Mouse (Mus musculus) intestine, embryonic 15.5 days (tissue): ENCODE results near the gene Svs2. TPM values are rescaled to one million over a fixed set of nuclear protein-coding genes. Genes with fewer than 3 reads are reported as not detected.

Source experiments
- ATAC-seq: fragments of 200-750 bp; cut with Nextera tagmentation; 2 replicates; pipeline ENCODE4 v1.8.0; 2017; ENCODE audit warnings: moderate TSS enrichment, moderate library complexity
- H3K27ac ChIP-seq: fragments of 300-500 bp; sonication (generic); 2 replicates; pipeline ENCODE4 v1.5.1; 2015; ENCODE audit warnings: mild to moderate bottlenecking, inconsistent platforms
- H3K27me3 ChIP-seq: fragments of 300-500 bp; sonication (generic); replicated peaks from 2 replicates; pipeline ENCODE4 v1.6.1; 2015; ENCODE audit warnings: inconsistent platforms
- H3K36me3 ChIP-seq: fragments of 300-500 bp; sonication (generic); 2 replicates; pipeline ENCODE4 v1.6.1; 2015; ENCODE audit warnings: inconsistent platforms
- H3K4me1 ChIP-seq: fragments of 300-500 bp; sonication (generic); replicated peaks from 2 replicates; pipeline ENCODE4 v1.6.1; 2015; ENCODE audit warnings: inconsistent platforms
- H3K4me2 ChIP-seq: fragments of 300-500 bp; sonication (generic); replicated peaks from 2 replicates; pipeline ENCODE4 v1.6.1; 2015; ENCODE audit warnings: mild to moderate bottlenecking, inconsistent platforms
- H3K4me3 ChIP-seq: fragments of 300-500 bp; sonication (generic); replicated peaks from 2 replicates; pipeline ENCODE4 v1.5.1; 2015; ENCODE audit warnings: inconsistent platforms
- H3K9ac ChIP-seq: fragments of 300-500 bp; sonication (generic); 2 replicates; pipeline ENCODE4 v1.6.1; 2015; ENCODE audit warnings: inconsistent platforms
- H3K9me3 ChIP-seq: fragments of 300-500 bp; sonication (generic); 2 replicates; pipeline ENCODE4 v1.6.1; 2016; ENCODE audit warnings: inconsistent platforms
- WGBS: fragments of 180-500 bp; shearing (Covaris S2); methylation state at CpG from one replicate; pipeline ENCODE4 v1.1.7; 2015; 5-methylcytosine and 5-hydroxymethylcytosine counted together
- polyA plus RNA-seq: library from polyadenylated mRNA; unstranded; fragments of >200 nt; fragmentation: Nextera tagmentation; extraction: Ambion mirVana; gene quantifications from 2 replicates; pipeline ENCODE4 v1.2.1, GENCODE M21; 2015

Gene Svs2
- polyA plus RNA-seq, 1 experiment from 2014 or later, result not detected

DNA sequence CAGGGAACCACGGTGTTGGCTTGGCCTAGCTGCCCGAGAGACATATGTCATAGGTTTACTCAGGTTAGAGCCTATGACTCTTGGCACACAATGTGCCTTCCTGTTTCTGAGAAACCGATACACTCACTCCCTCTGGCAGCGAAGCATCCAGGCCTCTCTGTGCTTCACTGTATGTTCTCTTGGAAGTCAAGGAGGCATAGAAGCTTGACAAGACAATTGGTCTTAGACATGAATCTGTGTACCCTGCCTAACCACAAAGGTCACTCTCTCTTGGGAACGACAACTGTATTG, 41.6 kb downstream of the Svs2 start:
- no peaks in the 10 kb centered on the region for H3K4me1 ChIP-seq
- H3K27ac ChIP-seq, result no peak overlapping the region
- no peak overlapping the region for H3K4me3 ChIP-seq
- no peak overlapping the region for H3K9ac ChIP-seq
- 78% methylated on average over 5 of the region's 5 CpGs for WGBS
- no peaks in the 10 kb centered on the region for H3K9me3 ChIP-seq
- H3K27me3 ChIP-seq, result no peaks in the 10 kb centered on the region
- no peaks in the 10 kb centered on the region for H3K36me3 ChIP-seq
- no peak for ATAC-seq
- no peak overlapping the region for H3K4me2 ChIP-seq

DNA sequence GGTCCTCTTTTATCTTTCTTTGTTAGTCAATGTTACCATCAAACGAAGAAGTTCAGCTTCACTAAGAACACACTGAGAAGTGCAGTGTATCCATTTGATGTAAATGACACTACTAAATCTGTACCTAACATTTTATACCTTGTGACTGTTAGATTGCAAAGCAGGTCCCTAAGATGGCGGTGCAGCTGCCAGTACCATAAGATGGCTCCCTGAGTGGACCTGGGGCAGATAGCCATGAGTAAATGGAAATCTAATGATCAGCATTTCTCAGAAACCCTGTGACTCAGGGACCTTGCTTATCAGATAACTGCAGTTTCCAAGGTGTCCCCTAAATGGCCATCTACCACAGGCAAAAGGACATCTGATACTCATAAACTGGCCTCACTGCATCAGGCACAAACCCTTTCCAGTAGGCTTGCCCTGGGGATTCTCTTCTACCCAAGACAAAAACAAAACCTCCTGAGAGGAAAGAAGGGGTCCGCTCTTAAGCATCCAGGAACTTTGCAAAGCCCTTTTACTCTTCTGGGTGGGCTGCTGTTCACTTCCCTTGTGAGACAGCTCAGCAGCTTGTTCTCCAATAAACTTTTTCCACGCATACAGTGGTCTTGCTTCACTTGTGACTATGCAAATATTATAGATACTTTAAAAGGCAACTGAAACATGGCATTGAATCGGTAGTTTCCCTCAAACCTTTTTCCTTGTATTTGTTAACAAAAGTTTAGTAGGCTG, 42.1 kb downstream of the Svs2 start:
- ATAC-seq, result no peak
- Histone ChIP-seq H3K27me3 (no peaks in the 10 kb centered on the region), H3K4me3 (no peak overlapping the region), H3K9ac (no peak overlapping the region), H3K9me3 (no peaks in the 10 kb centered on the region), H3K27ac (no peak overlapping the region), H3K36me3 (no peaks in the 10 kb centered on the region), H3K4me2 (no peak overlapping the region), H3K4me1 (no peaks in the 10 kb centered on the region)
- WGBS, result 82% methylated on average over 5 of the region's 5 CpGs

DNA sequence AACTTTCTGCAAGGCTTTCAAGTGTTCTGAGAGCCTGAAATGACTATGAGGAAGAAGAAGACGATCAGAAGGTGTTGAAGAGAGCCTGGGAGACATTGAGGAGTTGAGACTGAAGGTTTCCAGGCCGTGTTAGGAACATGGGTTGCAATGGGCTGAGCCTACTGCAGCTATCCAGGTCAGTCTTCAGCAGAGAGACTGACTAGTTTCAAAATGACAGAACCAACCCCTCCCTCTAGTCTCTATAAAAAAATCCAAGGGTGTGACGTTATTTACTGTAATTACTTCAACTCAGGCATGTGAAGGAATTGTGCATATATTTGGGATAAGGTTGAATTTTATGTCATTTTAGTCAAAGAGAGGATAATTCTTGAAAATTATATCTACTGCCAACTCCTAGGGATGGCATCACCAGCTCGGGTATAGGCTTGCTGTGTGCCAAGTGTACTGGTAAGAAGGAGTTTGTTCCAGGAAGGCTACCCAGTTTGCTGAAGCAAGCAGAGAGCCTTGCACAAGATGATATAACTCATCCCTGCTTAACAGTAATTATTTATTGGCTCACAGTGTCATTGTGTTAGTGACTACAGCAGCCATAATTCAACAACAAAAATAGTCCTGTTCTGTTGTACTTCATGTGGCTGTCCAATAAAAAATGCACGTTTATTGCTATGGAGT, 43.2 kb downstream of the Svs2 start:
- Histone ChIP-seq H3K4me1 (no peaks in the 10 kb centered on the region), H3K9ac (no peak overlapping the region), H3K36me3 (no peaks in the 10 kb centered on the region), H3K9me3 (no peaks in the 10 kb centered on the region), H3K4me3 (no peak overlapping the region), H3K27ac (no peak overlapping the region), H3K27me3 (no peaks in the 10 kb centered on the region), H3K4me2 (no peak overlapping the region)
- no peak for ATAC-seq
- WGBS, result 73% methylated on average over 5 of the region's 5 CpGs

DNA sequence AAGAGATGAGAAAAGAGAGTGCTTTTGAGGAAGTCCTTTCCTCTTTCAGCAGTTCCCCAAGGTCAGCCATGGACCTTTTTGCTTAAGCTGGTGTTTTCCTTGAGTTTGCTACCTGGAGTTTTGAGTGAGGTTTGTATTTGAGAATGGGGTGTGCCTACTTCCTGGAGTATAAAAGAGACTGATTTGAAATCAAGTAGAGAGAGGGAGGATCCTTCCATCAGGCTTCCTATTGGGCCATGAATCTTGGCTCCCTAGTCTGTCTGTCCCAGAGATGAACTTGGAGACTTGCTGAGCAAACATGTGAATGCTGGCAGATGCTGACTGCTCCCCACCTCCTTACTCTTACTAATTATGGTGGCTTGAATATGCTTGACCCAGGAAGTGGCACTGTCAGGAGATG, 46.0 kb downstream of the Svs2 start:
- no peak for ATAC-seq
- H3K9ac ChIP-seq, result no peak overlapping the region
- no peak overlapping the region for H3K4me2 ChIP-seq
- no peaks in the 10 kb centered on the region for H3K36me3 ChIP-seq
- H3K27ac ChIP-seq, result no peak overlapping the region
- H3K9me3 ChIP-seq, result no peaks in the 10 kb centered on the region
- H3K27me3 ChIP-seq, result no peaks in the 10 kb centered on the region
- H3K4me1 ChIP-seq, result no peaks in the 10 kb centered on the region
- no peak overlapping the region for H3K4me3 ChIP-seq

DNA sequence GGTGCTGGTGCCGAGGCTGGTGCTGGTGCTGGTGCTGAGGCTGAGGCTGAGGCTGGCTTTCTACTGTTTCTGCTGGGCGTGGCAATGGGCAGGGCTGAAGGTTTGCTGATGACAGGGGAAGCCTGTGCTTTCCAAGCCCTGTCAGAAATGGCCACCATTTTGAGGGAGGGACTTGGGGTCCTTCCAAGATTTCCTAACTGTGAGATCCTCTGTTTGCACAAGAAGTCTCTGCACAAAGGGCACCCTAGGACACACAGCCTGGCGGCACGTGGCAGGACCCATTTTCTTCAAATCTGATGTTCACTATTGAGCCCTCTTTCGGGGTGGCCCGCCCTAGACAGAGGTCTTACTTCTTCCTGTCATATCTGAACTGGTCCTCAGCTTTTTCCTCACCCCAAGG, 47.7 kb downstream of the Svs2 start, which contains the start of gene Wfdc12:
Wfdc12 (minus strand) TSS at position 33 of the 400 bp plus-strand sequence.
- ATAC-seq, result no peak
- Histone ChIP-seq H3K4me3 (no peak within 1 kb of the TSS), H3K9me3 (no peaks in the 10 kb centered on the region), H3K27me3 (no peaks in the 10 kb centered on the region), H3K9ac (no peak within 1 kb of the TSS), H3K4me2 (no peak within 1 kb of the TSS), H3K27ac (no peak within 1 kb of the TSS), H3K4me1 (no peaks in the 10 kb centered on the region), H3K36me3 (no peaks in the 10 kb centered on the region)
- 83% methylated on average over 6 of the region's 6 CpGs for WGBS

DNA sequence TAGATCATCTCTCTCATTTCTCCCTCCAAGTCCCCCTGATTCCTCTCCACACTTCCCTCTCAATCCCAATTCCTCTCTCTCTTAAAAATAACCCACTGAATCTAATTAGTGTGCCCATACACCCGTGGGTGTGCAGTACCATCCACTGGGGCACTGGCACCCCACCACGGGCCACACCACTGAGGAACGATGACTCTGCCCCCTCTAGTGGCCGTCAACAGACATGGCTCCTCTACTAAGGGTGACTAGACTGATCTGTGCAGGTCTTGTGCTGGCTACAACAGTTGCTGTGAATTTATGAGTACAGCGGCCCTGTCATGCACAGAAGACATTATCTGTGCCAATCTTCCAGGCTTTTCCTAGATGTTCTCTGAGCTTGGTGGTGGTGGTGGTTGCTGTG, 49.5 kb downstream of the Svs2 start:
- ATAC-seq, result no peak
- no peaks in the 10 kb centered on the region for H3K36me3 ChIP-seq
- H3K4me2 ChIP-seq, result no peak overlapping the region
- H3K9me3 ChIP-seq, result no peaks in the 10 kb centered on the region
- no peaks in the 10 kb centered on the region for H3K27me3 ChIP-seq
- H3K27ac ChIP-seq, result no peak overlapping the region
- 31% methylated on average over 5 of the region's 5 CpGs for WGBS
- H3K9ac ChIP-seq, result no peak overlapping the region
- H3K4me1 ChIP-seq, result no peaks in the 10 kb centered on the region
- no peak overlapping the region for H3K4me3 ChIP-seq

Other genes starting within 250 kb of the Svs2 start
- 269 and 298 TPM in 2 replicates for gene Ywhab, start 243.5 kb downstream of the Svs2 start, polyA plus RNA-seq
- gene Pabpc1l, start 213.0 kb downstream of the Svs2 start, polyA plus RNA-seq, result 0.82 and 1.3 TPM in 2 replicates
- 18.0 and 19.9 TPM in 2 replicates for gene Stk4, start 168.1 kb downstream of the Svs2 start, polyA plus RNA-seq
- 52.8 and 55.4 TPM in 2 replicates for gene Tomm34, start 167.3 kb downstream of the Svs2 start, polyA plus RNA-seq
- gene Kcns1, start 67.4 kb downstream of the Svs2 start, polyA plus RNA-seq, result 0.15 and 0.29 TPM in 2 replicates
- not detected in 2 replicates for gene Wfdc5, start 55.7 kb downstream of the Svs2 start, polyA plus RNA-seq
- gene Wfdc12, start 47.9 kb downstream of the Svs2 start, polyA plus RNA-seq, result not detected in 2 replicates
- not detected in 2 replicates for gene Wfdc15a, start 38.3 kb downstream of the Svs2 start, polyA plus RNA-seq
- 27.0 and 32.1 TPM in 2 replicates for gene Wfdc15b, start 16.8 kb downstream of the Svs2 start, polyA plus RNA-seq
- not detected in 2 replicates for gene Svs3b, start 18.2 kb upstream of the Svs2 start, polyA plus RNA-seq
- gene Svs4, start 40.0 kb upstream of the Svs2 start, polyA plus RNA-seq, result not detected in 2 replicates
- not detected in 2 replicates for gene Svs3a, start 50.8 kb upstream of the Svs2 start, polyA plus RNA-seq
- gene Svs6, start 78.3 kb upstream of the Svs2 start, polyA plus RNA-seq, result not detected in 2 replicates
- not detected in 2 replicates for gene Svs5, start 94.3 kb upstream of the Svs2 start, polyA plus RNA-seq
- gene Slpi, start 150.6 kb upstream of the Svs2 start, polyA plus RNA-seq, result 2.1 and 2.8 TPM in 2 replicates
- gene Rbpjl, start 164.7 kb upstream of the Svs2 start, polyA plus RNA-seq, result 16.1 and 40.7 TPM in 2 replicates
- gene Matn4, start 166.7 kb upstream of the Svs2 start, polyA plus RNA-seq, result 9.3 and 11.0 TPM in 2 replicates
- 120 and 126 TPM in 2 replicates for gene Sdc4, start 205.4 kb upstream of the Svs2 start, polyA plus RNA-seq
- gene Sys1, start 218.5 kb upstream of the Svs2 start, polyA plus RNA-seq, result 51.1 and 61.9 TPM in 2 replicates
- gene Gm20458, start 222.5 kb upstream of the Svs2 start, polyA plus RNA-seq, result 9.4 and 18.5 TPM in 2 replicates
- not detected in 2 replicates for gene Trp53tg5, start 235.3 kb upstream of the Svs2 start, polyA plus RNA-seq
- gene Dbndd2, start 247.6 kb upstream of the Svs2 start, polyA plus RNA-seq, result 4.7 and 14.8 TPM in 2 replicates